Mouse (Mus musculus) megakaryocyte, embryonic 14.5 days (primary cell): Measurements from ENCODE around the gene Wnt3a. TPM values are rescaled to one million over a fixed set of nuclear protein-coding genes. Genes with fewer than 3 reads are reported as not detected.
"Not testable (repeated sequence)": the region's sequence is repeated elsewhere in the genome, so short reads cannot be mapped to it uniquely, and the experiment has no call there.

ENCODE experiments used
- H3K27me3 ChIP-seq: replicated peaks from 2 replicates; pipeline ENCODE3; 2012; ENCODE audit warnings: inconsistent platforms
- H3K36me3 ChIP-seq: replicated peaks from 2 replicates; pipeline ENCODE3; 2012; ENCODE audit warnings: low read length, inconsistent platforms, mixed read lengths
- H3K4me1 ChIP-seq: 2 replicates; pipeline ENCODE4 v1.6.1; 2012; ENCODE audit warnings: inconsistent platforms
- H3K4me3 ChIP-seq: replicated peaks from 2 replicates; pipeline ENCODE3; 2012; ENCODE audit warnings: moderate library complexity, mild to moderate bottlenecking, inconsistent platforms
- H3K9me3 ChIP-seq: 2 replicates; pipeline ENCODE4 v1.6.1; 2012; ENCODE audit warnings: inconsistent platforms
- FLI1 ChIP-seq: IDR thresholded peaks from 2 replicates; pipeline ENCODE4 v1.6.1; 2012; ENCODE audit warnings: low read length, inconsistent platforms, mixed read lengths
- GATA1 ChIP-seq: IDR thresholded peaks from 3 replicates; pipeline ENCODE4 v1.6.1; 2012; ENCODE audit warnings: mixed read lengths, low read length, inconsistent platforms, borderline replicate concordance
- polyA plus RNA-seq: library from polyadenylated mRNA; stranded (reverse); fragments of >175 nt; gene quantifications from 2 replicates; pipeline ENCODE4 v1.2.3, GENCODE M21; 2012; ENCODE audit warnings: low replicate concordance; ENCODE audit not compliant: insufficient read depth

The Wnt3a gene
- polyA plus RNA-seq, 1 experiment: not detected

GRCm38 (mm10) chr11:59308625-59309024 lies 18.1 kb upstream of the Wnt3a start:
- H3K4me1 ChIP-seq: peaks cover 16% of the 10 kb centered on the region
- peaks cover 100% of the 10 kb centered on the region for H3K27me3 ChIP-seq
- H3K9me3 ChIP-seq: no peaks in the 10 kb centered on the region
- H3K36me3 ChIP-seq: no peaks in the 10 kb centered on the region
- no peak for TF ChIP-seq GATA1
- TF ChIP-seq FLI1: no peak
- H3K4me3 ChIP-seq: no peak overlapping the region

DNA sequence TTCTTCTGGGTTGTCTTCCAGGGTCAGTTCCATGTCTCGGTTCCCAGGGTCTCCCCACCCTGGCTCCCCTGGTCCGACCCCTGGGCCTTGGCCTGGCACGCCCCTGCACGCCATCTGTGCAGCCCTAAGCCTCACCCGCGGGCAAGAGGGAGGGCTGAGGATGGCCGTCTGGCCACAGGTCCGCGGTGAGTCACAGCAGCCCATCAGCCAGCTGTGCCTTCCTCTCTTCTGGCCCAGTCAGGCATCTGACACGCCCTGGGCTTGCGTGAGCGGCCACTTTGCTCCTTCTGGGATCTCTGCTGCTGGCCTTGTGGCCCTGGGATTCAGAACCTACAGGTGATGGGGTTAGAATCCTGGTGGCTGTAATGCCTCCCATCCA lies 17.6 kb upstream of the Wnt3a start:
- no peaks in the 10 kb centered on the region for H3K9me3 ChIP-seq
- no peaks in the 10 kb centered on the region for H3K36me3 ChIP-seq
- TF ChIP-seq FLI1 (no peak), GATA1 (no peak)
- peaks cover 16% of the 10 kb centered on the region for H3K4me1 ChIP-seq
- H3K27me3 ChIP-seq: peaks cover 100% of the 10 kb centered on the region
- peak overlapping the region; percentile 4 for H3K4me3 ChIP-seq

- no peaks in the 10 kb centered on the region for H3K36me3 ChIP-seq
- no peak for TF ChIP-seq FLI1
- no peak for TF ChIP-seq GATA1
- peak overlapping the region; percentile 71 for H3K4me3 ChIP-seq
- peaks cover 97% of the 10 kb centered on the region for H3K27me3 ChIP-seq
- peaks cover 16% of the 10 kb centered on the region for H3K4me1 ChIP-seq
- H3K9me3 ChIP-seq: no peaks in the 10 kb centered on the region
Observed at GRCm38 (mm10) chr11:59307422-59308163, 17.0 kb upstream of the Wnt3a start.

DNA sequence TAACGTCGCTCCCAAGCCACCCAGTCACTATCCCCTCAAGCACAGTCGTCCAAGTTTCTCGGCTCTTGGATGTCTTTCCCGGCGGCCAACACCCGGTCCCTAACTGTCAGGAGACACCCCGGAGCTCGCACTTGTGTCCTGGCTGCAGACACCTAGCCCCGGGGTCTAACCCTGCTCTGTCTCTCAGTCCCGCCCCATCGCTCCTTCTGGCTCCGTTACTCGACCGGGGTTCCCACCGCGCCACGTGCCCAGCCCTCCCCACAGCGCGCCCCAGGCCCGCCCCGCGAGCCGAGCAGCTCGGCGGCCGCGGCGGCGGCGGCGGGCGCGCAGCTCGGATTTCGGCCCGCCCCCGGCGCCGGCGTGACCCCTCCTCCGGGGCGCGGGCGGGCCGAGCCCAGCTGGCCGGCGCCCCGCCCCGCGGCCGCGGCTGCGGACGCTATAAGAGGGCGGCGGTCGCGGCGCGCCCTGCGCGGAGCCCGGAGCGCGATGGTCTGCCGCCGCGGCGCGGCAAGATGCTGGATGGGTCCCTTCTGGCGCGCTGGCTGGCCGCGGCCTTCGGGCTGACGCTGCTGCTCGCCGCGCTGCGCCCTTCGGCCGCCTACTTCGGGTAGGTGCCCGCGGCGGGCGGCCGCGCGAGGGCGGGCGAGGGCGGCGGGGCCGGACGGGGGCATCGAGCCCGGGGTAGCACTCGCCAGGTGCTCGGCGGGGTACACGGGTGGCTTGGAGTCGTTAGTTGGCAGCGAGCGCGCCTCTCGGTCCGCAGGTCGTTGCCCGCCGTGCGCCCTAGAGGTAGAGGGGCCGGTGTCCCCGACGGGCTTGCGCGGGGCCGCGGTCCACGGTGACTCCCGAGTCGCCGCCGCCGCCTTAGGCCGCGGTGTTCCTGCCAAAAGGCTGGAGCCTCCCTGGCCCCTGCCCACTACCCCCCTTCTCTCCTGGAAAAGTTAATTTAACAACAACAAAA lies 16.2 kb upstream of the Wnt3a start, which contains the start of gene Wnt9a:
Gene Wnt9a, plus strand, starts transcription at position 468 of the 961 bp plus-strand sequence.
- Histone ChIP-seq H3K4me3 (peak within 1 kb of the TSS; percentile 86), H3K9me3 (no peaks in the 10 kb centered on the region), H3K4me1 (peaks cover 16% of the 10 kb centered on the region), H3K36me3 (no peaks in the 10 kb centered on the region), H3K27me3 (peaks cover 92% of the 10 kb centered on the region)
- no peak for TF ChIP-seq GATA1
- no peak for TF ChIP-seq FLI1

DNA sequence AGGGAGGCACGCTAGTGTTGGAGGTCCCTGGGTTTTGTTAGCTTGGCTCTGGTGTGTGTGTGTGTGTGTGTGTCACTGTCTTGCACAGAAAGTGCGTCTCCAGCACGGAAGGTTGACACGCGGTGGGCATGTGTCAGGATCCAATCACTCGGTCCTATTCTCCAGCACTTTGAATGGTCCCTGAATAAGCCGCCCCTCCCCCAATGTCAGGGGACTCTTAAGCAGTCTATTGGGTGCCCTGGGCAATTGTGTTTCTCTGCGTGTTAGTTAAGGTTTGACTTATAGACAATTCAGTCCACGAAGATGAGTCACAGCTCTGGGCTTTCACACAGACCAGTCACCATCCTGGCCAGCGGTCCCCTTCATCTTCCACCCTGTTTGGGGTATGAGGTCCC lies 15.3 kb upstream of the Wnt3a start:
- Histone ChIP-seq H3K36me3 (no peaks in the 10 kb centered on the region), H3K27me3 (peaks cover 87% of the 10 kb centered on the region), H3K4me3 (no peak overlapping the region), H3K4me1 (peaks cover 16% of the 10 kb centered on the region), H3K9me3 (no peaks in the 10 kb centered on the region)
- no peak for TF ChIP-seq FLI1
- TF ChIP-seq GATA1: no peak

- Histone ChIP-seq H3K36me3 (no peaks in the 10 kb centered on the region), H3K27me3 (peaks cover 87% of the 10 kb centered on the region), H3K4me1 (peaks cover 16% of the 10 kb centered on the region), H3K4me3 (no peak overlapping the region), H3K9me3 (no peaks in the 10 kb centered on the region)
- TF ChIP-seq GATA1 (no peak), FLI1 (no peak)
Observed at GRCm38 (mm10) chr11:59305008-59305820, 14.7 kb upstream of the Wnt3a start.

- no peaks in the 10 kb centered on the region for H3K9me3 ChIP-seq
- peaks cover 85% of the 10 kb centered on the region for H3K27me3 ChIP-seq
- no peaks in the 10 kb centered on the region for H3K36me3 ChIP-seq
- peaks cover 15% of the 10 kb centered on the region for H3K4me1 ChIP-seq
- TF ChIP-seq GATA1: no peak
- no peak for TF ChIP-seq FLI1
- no peak overlapping the region for H3K4me3 ChIP-seq
Observed at GRCm38 (mm10) chr11:59302700-59303569, 12.4 kb upstream of the Wnt3a start.

DNA sequence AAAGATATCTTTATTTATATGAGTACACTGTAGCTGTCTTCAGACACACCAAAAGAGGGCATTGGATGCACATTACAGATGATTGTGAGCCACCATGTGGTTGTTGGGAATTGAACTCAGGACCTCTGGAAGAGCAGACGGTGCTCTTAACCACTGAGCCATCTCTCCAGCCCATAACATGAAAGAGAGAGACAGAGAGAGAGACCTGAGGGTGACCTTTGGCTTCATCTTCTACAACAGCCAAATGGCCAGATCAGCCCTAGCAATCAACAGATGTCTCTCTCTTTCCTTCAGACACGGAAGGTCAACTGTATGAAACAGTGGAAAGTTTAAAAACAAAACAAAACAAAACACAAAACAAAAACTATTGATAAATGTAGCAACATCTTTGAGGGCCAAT lies 10.5 kb upstream of the Wnt3a start:
- not testable (repeated sequence) for H3K36me3 ChIP-seq, H3K4me3 ChIP-seq, H3K9me3 ChIP-seq, H3K4me1 ChIP-seq
- peaks cover 85% of the 10 kb centered on the region for H3K27me3 ChIP-seq

DNA sequence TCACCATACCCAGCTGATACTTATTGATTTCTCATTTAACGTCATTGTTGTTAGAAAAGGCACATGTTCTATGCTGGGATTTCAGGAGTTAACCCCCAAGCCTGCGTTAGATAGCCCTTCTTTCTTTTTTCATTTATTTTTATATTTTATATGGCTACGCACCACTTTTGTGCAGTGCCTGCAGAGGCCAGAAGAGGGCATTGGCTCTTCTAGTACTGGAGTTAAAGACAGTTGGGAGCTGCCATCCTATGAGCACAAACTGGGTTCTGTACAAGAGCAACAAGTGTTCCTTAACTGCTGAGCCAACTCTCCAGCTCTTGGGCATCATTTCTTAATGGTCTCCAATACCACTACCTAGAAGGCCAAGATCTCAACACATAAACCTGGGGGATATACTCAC lies 9.6 kb upstream of the Wnt3a start:
- TF ChIP-seq FLI1: no peak
- Histone ChIP-seq H3K27me3 (peaks cover 84% of the 10 kb centered on the region), H3K4me1 (peaks cover 11% of the 10 kb centered on the region), H3K36me3 (no peaks in the 10 kb centered on the region), H3K9me3 (no peaks in the 10 kb centered on the region), H3K4me3 (no peak overlapping the region)
